Mouse (Mus musculus) mesoderm, embryonic 11.5 days (tissue): ENCODE results near the gene Naa50.

Source experiments
- DNase-seq: peaks from one replicate; pipeline ENCODE4 v3.0.0-alpha.2; 2012; ENCODE audit warnings: low read depth, low spot score

Naa50 gene

GRCm38 (mm10) chr16:44140186-44140787 lies 657 bp downstream of the Naa50 start:
- peak; percentile 73 for DNase-seq

GRCm38 (mm10) chr16:44141483-44141882 lies 1.9 kb downstream of the Naa50 start:
- no peak for DNase-seq

- DNase-seq: no peak
Observed at GRCm38 (mm10) chr16:44149002-44149767, 9.6 kb downstream of the Naa50 start.

- DNase-seq: no peak
Observed at GRCm38 (mm10) chr16:44154497-44155057, 14.9 kb downstream of the Naa50 start.

- DNase-seq: no peak
Observed at GRCm38 (mm10) chr16:44159325-44159724, 19.7 kb downstream of the Naa50 start.

- DNase-seq: no peak
Observed at GRCm38 (mm10) chr16:44163831-44164230, 24.2 kb downstream of the Naa50 start.

- DNase-seq: no peak
Observed at GRCm38 (mm10) chr16:44165182-44165581, 25.6 kb downstream of the Naa50 start.

- no peak for DNase-seq
Observed at GRCm38 (mm10) chr16:44168990-44169389, 29.4 kb downstream of the Naa50 start.

GRCm38 (mm10) chr16:44172297-44173154 lies 32.9 kb downstream of the Naa50 start:
- DNase-seq: peak; percentile 98

GRCm38 (mm10) chr16:44173155-44173941 lies 33.7 kb downstream of the Naa50 start, which contains the start of gene Usf3:
Usf3 (plus strand) TSS chr16:44173246.
- DNase-seq: peak; percentile 24

GRCm38 (mm10) chr16:44173966-44174530 lies 34.4 kb downstream of the Naa50 start:
- no peak for DNase-seq

GRCm38 (mm10) chr16:44175001-44175400 lies 35.4 kb downstream of the Naa50 start:
- no peak for DNase-seq

- no peak for DNase-seq
Observed at GRCm38 (mm10) chr16:44176511-44176910, 36.9 kb downstream of the Naa50 start.

- no peak for DNase-seq
Observed at GRCm38 (mm10) chr16:44178555-44178954, 38.9 kb downstream of the Naa50 start.

- DNase-seq: no peak
Observed at GRCm38 (mm10) chr16:44182597-44182996, 43.0 kb downstream of the Naa50 start.

- DNase-seq: no peak
Observed at GRCm38 (mm10) chr16:44184769-44185168, 45.1 kb downstream of the Naa50 start.

- DNase-seq: no peak
Observed at GRCm38 (mm10) chr16:44187172-44187571, 47.5 kb downstream of the Naa50 start.

- no peak for DNase-seq
Observed at GRCm38 (mm10) chr16:44188766-44189165, 49.1 kb downstream of the Naa50 start.

- DNase-seq: no peak
Observed at GRCm38 (mm10) chr16:44190032-44190431, 50.4 kb downstream of the Naa50 start.

GRCm38 (mm10) chr16:44190968-44191367 lies 51.3 kb downstream of the Naa50 start:
- DNase-seq: no peak
